Mouse (Mus musculus): ENCODE results near the gene 2810006K23Rik. TPM values are rescaled to one million over a fixed set of nuclear protein-coding genes. Genes with fewer than 3 reads are reported as not detected.

2810006K23Rik gene
- total RNA-seq (2023) = 3.5 TPM

GRCm38 (mm10) chr5:124327510-124328364 is at the start of gene 2810006K23Rik, which contains the start of gene Mphosph9:
TSS of gene 2810006K23Rik (plus strand) at chr5:124328089.
TSS of gene Mphosph9 (minus strand) at chr5:124327972.

DNA sequence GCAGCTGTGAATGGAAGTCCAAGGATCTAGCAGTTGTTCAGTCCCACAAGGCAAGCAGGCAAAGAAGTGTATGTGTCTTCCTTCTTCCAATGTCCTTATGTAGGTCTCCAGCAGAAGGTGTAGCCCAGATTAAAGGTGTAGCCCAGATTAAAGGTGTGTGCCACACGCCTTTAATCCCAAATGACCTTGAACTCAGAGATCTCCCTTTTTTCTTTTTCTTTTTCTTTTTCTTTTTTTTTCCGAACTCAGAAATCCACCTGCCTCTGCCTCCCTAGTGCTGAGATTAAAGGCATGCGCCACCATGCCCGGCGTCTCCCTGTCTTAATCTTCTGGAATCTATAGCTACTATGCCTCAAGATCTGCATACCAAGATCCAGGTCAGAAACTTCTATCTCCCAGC is 35.1 kb downstream of the 2810006K23Rik start, which contains the start of gene Cdk2ap1:
Gene Cdk2ap1, minus strand, starts transcription at position 101 of the 400 bp plus-strand sequence.

Other genes starting within 250 kb of the 2810006K23Rik start
- gene Abcb9, start 232.3 kb upstream of the 2810006K23Rik start, total RNA-seq (2023) = 21.5 TPM
- gene Ogfod2, start 215.8 kb upstream of the 2810006K23Rik start, total RNA-seq (2023) = 20.0 TPM
- 41.2 TPM for gene Arl6ip4, start 212.0 kb upstream of the 2810006K23Rik start, total RNA-seq (2023)
- gene Pitpnm2, start 78.3 kb upstream of the 2810006K23Rik start, total RNA-seq (2023) = 108 TPM
- gene Mphosph9, start 117 bp upstream of the 2810006K23Rik start, total RNA-seq (2023) = 51.5 TPM
- 79.5 TPM for gene Cdk2ap1, start 35.0 kb downstream of the 2810006K23Rik start, total RNA-seq (2023)
- 152 TPM for gene Sbno1, start 97.9 kb downstream of the 2810006K23Rik start, total RNA-seq (2023)
- gene Kmt5a, start 111.8 kb downstream of the 2810006K23Rik start, total RNA-seq (2023) = 44.6 TPM
- 27.5 TPM for gene Rilpl2, start 150.3 kb downstream of the 2810006K23Rik start, total RNA-seq (2023)
- 13.7 TPM for gene Snrnp35, start 155.0 kb downstream of the 2810006K23Rik start, total RNA-seq (2023)
- 2.9 TPM for gene Rilpl1, start 203.3 kb downstream of the 2810006K23Rik start, total RNA-seq (2023)
- gene Tmed2, start 212.6 kb downstream of the 2810006K23Rik start, total RNA-seq (2023) = 129 TPM
- gene Ddx55, start 224.8 kb downstream of the 2810006K23Rik start, total RNA-seq (2023) = 37.9 TPM

Data from CD4-positive naive resting alpha-beta T cell, adult 57 days (primary cell).